11 mouse cellular contexts compared by ENCODE assay signal in genomic region chr17:44500306-44500899, GRCm38 (mm10).
DNase-seq lines count a peak whose midpoint lies in the region; ATAC-seq and TF ChIP-seq lines count a peak whose summit lies in the region.
"Had no signal": no experiment of that assay in that cellular context is flagged by ENCODE, and none has a peak within 500 bp of the region (broad histone marks: within the 10 kb centered on the region; RNA-seq: fewer than 3 reads in every experiment).

No protein-coding gene starts in this region.

- POLR2A ChIA-PET in Patski (lab: Charles Lee) = interaction anchor here (1.4 kb wide), 1 partner anchor 24 kb away, joined by 3 read pairs; no protein-coding TSS in a partner anchor

- H3K4me1 ChIP-seq in neural tube, embryonic 15.5 days = no peaks in the 10 kb centered on the region
- H3K4me1 ChIP-seq: embryonic facial prominence, embryonic 15.5 days; heart, embryonic 13.5 days had no signal

- no peaks in the 10 kb centered on the region for H3K9me3 ChIP-seq in neural tube, embryonic 15.5 days (replicated peaks)
- H3K9me3 ChIP-seq: embryonic facial prominence, embryonic 15.5 days; heart, embryonic 13.5 days had no signal

- in situ Hi-C loops in Patski (cut with MboI; ENCODE audit: low pct_unique_long_range_greater_than_20kb) = loop anchor here (10.0 kb wide), 1 partner anchor 234 kb away; no protein-coding TSS in a partner anchor

- no peaks in the 10 kb centered on the region for H3K27me3 ChIP-seq in Patski
- H3K27me3 ChIP-seq in neural tube, embryonic 15.5 days (replicated peaks) = no peaks in the 10 kb centered on the region
- H3K27me3 ChIP-seq: embryonic facial prominence, embryonic 15.5 days had no signal

- WGBS in neural tube, embryonic 15.5 days = 76% methylated on average over 11 of the region's 11 CpGs

- CTCF ChIA-PET in Patski (lab: Charles Lee) = interaction anchor here (1.1 kb wide), 1 partner anchor 10 kb away, joined by 3 read pairs; no protein-coding TSS in a partner anchor

- no peak for TF ChIP-seq CTCF in Patski (IDR thresholded peaks at IDR 0.05)

- no peak overlapping the region for H3K4me3 ChIP-seq in neural tube, embryonic 15.5 days (replicated peaks)
- H3K4me3 ChIP-seq: embryonic facial prominence, embryonic 15.5 days; heart, embryonic 13.5 days had no signal

- ATAC-seq in Patski = peak; percentile 96
- no peak for ATAC-seq in CD4-positive, CD25-positive, alpha-beta regulatory T cell, adult 4 months
- ATAC-seq in neural tube, embryonic 15.5 days (ENCODE audit: low FRiP score) = no peak
- ATAC-seq: intestine, embryonic 16.5 days had no signal

- H3K9ac ChIP-seq in neural tube, embryonic 15.5 days (replicated peaks) = no peak overlapping the region
- H3K9ac ChIP-seq: embryonic facial prominence, embryonic 15.5 days; heart, embryonic 13.5 days had no signal

- no peak overlapping the region for H3K4me2 ChIP-seq in neural tube, embryonic 15.5 days
- H3K4me2 ChIP-seq: embryonic facial prominence, embryonic 15.5 days; heart, embryonic 13.5 days had no signal

- no peak overlapping the region for H3K27ac ChIP-seq in neural tube, embryonic 15.5 days (replicated peaks)
- H3K27ac ChIP-seq: embryonic facial prominence, embryonic 15.5 days; heart, embryonic 13.5 days had no signal

- peak; percentile 28 for DNase-seq in kidney, postnatal 14 days
- DNase-seq in kidney, adult 8-10 months = no peak
- DNase-seq in Patski (ENCODE audit: low read depth, low spot score) = peak; percentile 99
- peak; percentile 20 for DNase-seq in brain, adult 2 months (ENCODE audit: low read depth, low spot score)
- peak; percentile 62 for DNase-seq in lung, postnatal 10 days
- DNase-seq: right cerebral cortex, postnatal 14 days had no signal

- H3K36me3 ChIP-seq in neural tube, embryonic 15.5 days = no peaks in the 10 kb centered on the region
- H3K36me3 ChIP-seq: embryonic facial prominence, embryonic 15.5 days; heart, embryonic 13.5 days had no signal

Comparison
In these comparisons a context has a peak if more than half of its experiments do, and no peak if none do; other contexts are left out.
1. DNase-seq: peak in kidney, postnatal 14 days (single experiment), Patski (single experiment), brain, adult 2 months (single experiment) and lung, postnatal 10 days (single experiment); none in kidney, adult 8-10 months (0 of 2).